Mouse (Mus musculus) midbrain, postnatal 0 days (tissue): ENCODE measurements around the gene Esr1. TPM values are rescaled to one million over a fixed set of nuclear protein-coding genes. Genes with fewer than 3 reads are reported as not detected.

Source experiments
- ATAC-seq: fragments of 200-750 bp; cut with Nextera tagmentation; 2 replicates; pipeline ENCODE4 v1.8.0; 2017; ENCODE audit warnings: moderate number of reproducible peaks, mild to moderate bottlenecking, moderate TSS enrichment, moderate library complexity; ENCODE audit not compliant: low FRiP score
- DNase-seq: peaks from one replicate; pipeline ENCODE4 v3.0.0-alpha.2; 2015; ENCODE audit warnings: low spot score
- H3K27ac ChIP-seq: fragments of 300-500 bp; sonication (generic); 2 replicates; pipeline ENCODE4 v1.5.1; 2014; ENCODE audit warnings: low read depth, mild to moderate bottlenecking, low read length, mixed read lengths
- H3K27me3 ChIP-seq: fragments of 300-500 bp; sonication (generic); 2 replicates; pipeline ENCODE4 v1.6.1; 2014; ENCODE audit warnings: low read length, control low read depth, mixed read lengths; ENCODE audit not compliant: insufficient read depth
- H3K36me3 ChIP-seq: fragments of 300-500 bp; sonication (generic); 2 replicates; pipeline ENCODE4 v1.6.1; 2014; ENCODE audit warnings: low read length, control low read depth, mixed read lengths; ENCODE audit not compliant: insufficient read depth
- H3K4me1 ChIP-seq: fragments of 300-500 bp; sonication (generic); 2 replicates; pipeline ENCODE4 v1.6.1; 2014; ENCODE audit warnings: mild to moderate bottlenecking, control low read depth, antibody characterized with exemption, low read length, mixed read lengths; ENCODE audit not compliant: insufficient read depth
- H3K4me2 ChIP-seq: fragments of 300-500 bp; sonication (generic); 2 replicates; pipeline ENCODE4 v1.6.1; 2014; ENCODE audit warnings: low read depth, mild to moderate bottlenecking, low read length, mixed read lengths; ENCODE audit not compliant: poor library complexity, severe bottlenecking
- H3K4me3 ChIP-seq: fragments of 300-500 bp; sonication (generic); 2 replicates; pipeline ENCODE4 v1.5.1; 2014; ENCODE audit warnings: low read depth, mild to moderate bottlenecking, low read length, moderate library complexity
- H3K9ac ChIP-seq: fragments of 300-500 bp; sonication (generic); replicated peaks from 2 replicates; pipeline ENCODE4 v1.6.1; 2014; ENCODE audit warnings: mild to moderate bottlenecking, low read length, moderate library complexity, mixed read lengths; ENCODE audit not compliant: poor library complexity, severe bottlenecking
- H3K9me3 ChIP-seq: fragments of 300-500 bp; sonication (generic); 2 replicates; pipeline ENCODE4 v1.6.1; 2016; ENCODE audit warnings: low read length, control low read depth
- CTCF ChIP-seq: IDR thresholded peaks from 2 replicates; pipeline ENCODE4 v1.5.1; 2016; ENCODE audit warnings: antibody characterized with exemption, mild to moderate bottlenecking
- WGBS: fragments of 180-500 bp; shearing (Covaris S2); extraction: QIAGEN DNeasy Blood & Tissue Kit; methylation state at CpG from one replicate; pipeline ENCODE4 v1.1.7; 2014; 5-methylcytosine and 5-hydroxymethylcytosine counted together
- polyA plus RNA-seq: library from polyadenylated mRNA; unstranded; fragments of >200 nt; fragmentation: Nextera tagmentation; extraction: Ambion mirVana; gene quantifications from 2 replicates; pipeline ENCODE4 v1.2.1, GENCODE M21; 2015
- total RNA-seq: library from RNA; depleted of rRNA; stranded (reverse); fragments of >200 nt; gene quantifications from 2 replicates; pipeline ENCODE4 v1.2.3, GENCODE M21; 2014

Gene Esr1
- total and polyA plus RNA-seq, 2 experiments from 2014 or later, result 0.71 to 0.84 TPM

DNA sequence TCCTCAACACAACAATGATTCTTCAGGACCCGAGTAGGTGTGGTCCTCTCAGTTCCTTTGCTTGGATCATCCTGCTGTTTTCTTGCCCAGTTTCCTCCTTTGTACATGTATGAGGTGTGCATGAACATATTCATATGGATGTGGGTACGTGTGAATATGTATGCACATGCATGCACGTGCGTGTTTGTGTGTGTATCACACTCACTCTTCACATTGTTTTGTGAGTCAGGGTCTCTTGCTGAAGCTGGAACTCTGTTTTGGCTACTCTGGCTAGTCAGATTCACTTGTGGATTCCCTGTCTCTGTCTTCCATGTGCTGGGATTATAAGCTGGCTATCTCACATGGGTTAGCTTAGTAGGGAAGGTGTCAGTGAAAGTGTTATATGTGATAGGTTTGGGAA is 141.6 kb downstream of the Esr1 start:
- Histone ChIP-seq H3K27me3 (no peaks in the 10 kb centered on the region), H3K9me3 (no peaks in the 10 kb centered on the region), H3K9ac (no peak overlapping the region), H3K4me3 (no peak overlapping the region), H3K27ac (no peak overlapping the region), H3K36me3 (no peaks in the 10 kb centered on the region), H3K4me1 (no peaks in the 10 kb centered on the region), H3K4me2 (no peak overlapping the region)
- ATAC-seq (no peak), DNase-seq (no peak)
- 88% methylated on average over 4 of the region's 4 CpGs for whole genome bisulfite sequencing
- TF ChIP-seq CTCF, result no peak

GRCm38 (mm10) chr10:4775541-4775940 is 164.1 kb downstream of the Esr1 start:
- no peaks in the 10 kb centered on the region for H3K9me3 ChIP-seq
- no peak overlapping the region for H3K27ac ChIP-seq
- H3K9ac ChIP-seq, result no peak overlapping the region
- ATAC-seq (no peak), DNase-seq (peak; percentile 26)
- H3K27me3 ChIP-seq, result no peaks in the 10 kb centered on the region
- H3K4me2 ChIP-seq, result no peak overlapping the region
- H3K4me3 ChIP-seq, result no peak overlapping the region
- WGBS, result 79% methylated on average over 3 of the region's 3 CpGs
- TF ChIP-seq CTCF, result no peak
- H3K4me1 ChIP-seq, result no peaks in the 10 kb centered on the region
- H3K36me3 ChIP-seq, result no peaks in the 10 kb centered on the region

GRCm38 (mm10) chr10:4776007-4776713 is 164.8 kb downstream of the Esr1 start:
- Histone ChIP-seq H3K27ac (no peak overlapping the region), H3K27me3 (no peaks in the 10 kb centered on the region), H3K9me3 (no peaks in the 10 kb centered on the region), H3K36me3 (no peaks in the 10 kb centered on the region), H3K4me2 (no peak overlapping the region), H3K4me1 (no peaks in the 10 kb centered on the region), H3K4me3 (no peak overlapping the region), H3K9ac (no peak overlapping the region)
- DNase-seq (no peak), ATAC-seq (no peak)
- TF ChIP-seq CTCF, result no peak
- 81% methylated on average over 6 of the region's 6 CpGs for WGBS

DNA sequence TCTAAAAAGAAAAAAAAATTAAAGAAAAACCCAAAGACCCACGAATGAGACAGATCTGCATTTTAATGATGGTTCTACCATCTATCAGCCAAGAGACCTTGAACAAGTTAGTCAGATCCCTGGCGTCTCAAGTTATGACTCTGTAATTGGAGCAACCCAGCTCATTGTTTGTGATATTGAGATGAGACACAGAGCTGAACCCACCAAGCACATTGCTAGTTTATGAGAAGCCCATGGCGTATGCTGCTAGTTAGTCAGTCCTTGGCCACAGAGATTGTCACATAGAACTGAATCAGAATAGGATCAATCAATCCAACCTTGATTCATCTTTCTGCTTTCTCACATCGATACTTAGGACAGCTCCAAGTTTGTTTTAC is 165.3 kb downstream of the Esr1 start:
- ATAC-seq (no peak), DNase-seq (no peak)
- 75% methylated on average over 4 of the region's 4 CpGs for WGBS
- Histone ChIP-seq H3K4me2 (no peak overlapping the region), H3K4me1 (no peaks in the 10 kb centered on the region), H3K9me3 (no peaks in the 10 kb centered on the region), H3K27ac (no peak overlapping the region), H3K36me3 (no peaks in the 10 kb centered on the region), H3K4me3 (no peak overlapping the region), H3K9ac (no peak overlapping the region), H3K27me3 (no peaks in the 10 kb centered on the region)
- TF ChIP-seq CTCF, result no peak

GRCm38 (mm10) chr10:4777996-4778395 is 166.6 kb downstream of the Esr1 start:
- H3K36me3 ChIP-seq, result no peaks in the 10 kb centered on the region
- no peak overlapping the region for H3K4me2 ChIP-seq
- H3K9ac ChIP-seq, result no peak overlapping the region
- H3K9me3 ChIP-seq, result no peaks in the 10 kb centered on the region
- H3K27me3 ChIP-seq, result no peaks in the 10 kb centered on the region
- H3K4me1 ChIP-seq, result no peaks in the 10 kb centered on the region
- TF ChIP-seq CTCF, result no peak
- no peak for ATAC-seq
- 73% methylated on average over 3 of the region's 3 CpGs for WGBS
- H3K27ac ChIP-seq, result no peak overlapping the region
- no peak for DNase-seq
- no peak overlapping the region for H3K4me3 ChIP-seq

DNA sequence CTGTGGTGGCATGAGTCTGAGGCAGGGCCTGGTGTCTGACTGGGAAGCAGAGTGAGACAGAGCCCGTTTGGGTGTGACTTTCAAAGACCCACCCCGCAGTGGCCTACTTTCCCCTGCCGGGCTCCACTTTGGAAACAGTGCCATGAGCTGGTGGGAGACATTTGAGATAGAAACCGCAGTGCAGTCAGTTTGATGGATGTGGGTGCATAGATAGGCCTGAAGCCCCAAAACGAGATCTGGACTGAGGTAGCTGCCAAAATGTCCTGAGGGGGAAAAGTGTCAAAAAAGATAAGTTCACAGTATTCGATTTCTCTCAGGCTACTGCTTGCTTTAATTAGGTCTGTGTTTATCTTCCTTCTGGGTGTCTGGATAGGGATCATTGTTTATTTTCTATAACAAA is 169.5 kb downstream of the Esr1 start:
- Histone ChIP-seq H3K9ac (no peak overlapping the region), H3K9me3 (no peaks in the 10 kb centered on the region), H3K36me3 (no peaks in the 10 kb centered on the region), H3K4me3 (no peak overlapping the region), H3K4me2 (no peak overlapping the region), H3K27ac (no peak overlapping the region), H3K27me3 (no peaks in the 10 kb centered on the region), H3K4me1 (no peaks in the 10 kb centered on the region)
- WGBS, result 70% methylated on average over 6 of the region's 6 CpGs
- DNase-seq, result no peak
- ATAC-seq, result no peak
- TF ChIP-seq CTCF, result no peak
